Mouse (Mus musculus) activated CD4-positive, CD25-positive, alpha-beta regulatory T cell, adult 4 months (primary cell): ENCODE data around the gene Tmcc3. TPM values are rescaled to one million over a fixed set of nuclear protein-coding genes. Genes with fewer than 3 reads are reported as not detected.

ENCODE experiments used
- ATAC-seq: one replicate; pipeline ENCODE4 v1.8.0; 2017
- polyA plus RNA-seq, 2 experiments: library from polyadenylated mRNA; unstranded; fragments of 100-300 nt; shearing (Covaris generic); gene quantifications; one replicate each; pipeline ENCODE4 v1.2.1; 2017

Tmcc3 gene
- polyA plus RNA-seq, 2 experiments from 2014 or later: 0.44 to 1.8 TPM

- peak; percentile 93 for ATAC-seq
Measured at GRCm38 (mm10) chr10:94551924-94552523, 240.3 kb downstream of the Tmcc3 start.

DNA sequence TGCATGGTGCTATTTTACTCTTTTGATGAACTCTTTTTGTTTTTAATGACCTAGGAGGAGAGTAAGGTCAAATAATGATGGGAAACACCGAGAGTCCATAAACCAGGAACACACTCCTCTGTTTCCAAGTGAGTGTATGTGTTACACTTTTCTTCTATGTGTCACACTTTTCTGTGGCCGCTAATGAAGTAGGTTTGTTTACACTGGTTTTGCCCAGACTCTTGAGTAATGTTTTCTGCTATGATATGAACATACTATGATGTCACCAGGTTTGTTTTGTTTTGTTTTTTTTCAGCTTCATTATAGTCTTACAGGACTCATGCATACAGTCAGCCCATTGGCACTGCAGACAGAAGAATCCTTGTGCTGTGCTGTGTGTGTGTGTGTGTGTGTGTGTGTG lies 243.6 kb downstream of the Tmcc3 start:
- ATAC-seq: no peak

DNA sequence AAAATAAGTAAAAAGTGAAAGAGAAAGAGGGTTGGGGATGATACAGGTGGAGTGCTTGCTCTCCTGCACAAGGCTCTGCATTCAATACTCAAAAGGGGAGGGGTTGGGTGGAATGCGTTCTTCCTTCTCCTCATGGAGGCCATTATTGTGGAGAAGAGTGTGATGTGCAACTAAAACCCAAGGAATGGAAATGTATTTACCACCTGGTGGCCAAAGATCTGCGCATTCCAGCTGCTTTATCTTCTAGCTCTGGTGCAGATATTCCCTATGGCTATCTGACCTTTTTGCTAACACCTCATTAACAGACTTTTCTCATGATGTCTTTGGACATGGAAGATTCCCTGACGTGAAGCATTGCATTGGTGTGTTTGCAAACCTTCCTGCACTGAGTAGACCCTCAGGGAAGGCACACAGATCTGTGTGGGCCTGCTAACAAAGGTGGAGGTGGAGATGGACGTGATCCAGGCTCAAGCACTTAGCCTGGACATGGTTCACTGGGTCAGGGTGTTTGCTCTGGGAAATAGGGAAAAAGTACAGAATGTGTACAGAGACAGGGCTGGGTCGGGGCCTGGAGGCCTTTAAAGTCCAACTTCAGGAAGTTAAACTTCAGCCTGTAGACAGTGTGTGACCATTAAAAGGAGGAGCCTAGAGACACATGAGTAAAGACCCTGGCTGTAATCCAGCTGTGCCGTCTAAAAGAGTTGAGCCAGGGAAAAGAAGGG lies 245.8 kb downstream of the Tmcc3 start:
- ATAC-seq: no peak

DNA sequence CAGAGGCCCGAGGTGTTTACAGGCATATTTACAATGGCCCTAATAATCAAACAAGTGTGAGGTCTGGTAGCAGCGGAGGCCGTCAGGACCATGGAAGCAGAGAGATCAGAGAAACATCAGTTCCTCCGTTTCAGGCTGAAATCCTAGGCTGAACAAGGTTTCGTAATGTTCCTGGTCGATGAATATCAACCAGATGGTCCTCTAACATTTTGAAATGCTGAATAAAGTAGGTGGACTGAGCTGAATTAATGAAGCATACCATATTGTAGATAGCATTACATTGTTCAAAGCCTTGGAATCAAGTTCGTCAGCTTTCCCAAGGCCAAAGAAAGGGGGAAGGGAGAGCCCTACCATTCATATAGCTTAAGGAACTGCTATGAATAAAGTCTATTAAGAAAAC lies 247.1 kb downstream of the Tmcc3 start:
- no peak for ATAC-seq

DNA sequence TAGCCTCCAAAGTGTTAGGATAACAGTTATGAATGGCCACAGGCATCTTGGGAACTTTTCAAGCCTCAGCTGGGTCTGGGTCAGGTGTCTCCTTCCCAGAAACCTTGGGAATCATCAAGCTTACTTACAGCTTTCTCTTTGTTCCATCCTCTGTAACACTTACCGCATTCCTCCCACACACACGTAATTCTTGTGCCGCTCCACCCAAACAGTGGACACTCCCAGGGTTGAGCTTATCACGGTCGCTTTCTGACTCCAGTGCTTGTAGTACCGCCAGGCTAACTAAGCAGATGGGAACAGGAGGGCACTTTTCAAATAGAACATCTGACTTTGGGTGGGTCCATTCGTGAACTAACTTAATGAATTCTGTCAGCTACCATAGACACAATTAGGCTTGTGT lies 249.6 kb downstream of the Tmcc3 start:
- ATAC-seq: no peak

GRCm38 (mm10) chr10:94562188-94562587 lies 250.4 kb downstream of the Tmcc3 start:
- ATAC-seq: no peak

DNA sequence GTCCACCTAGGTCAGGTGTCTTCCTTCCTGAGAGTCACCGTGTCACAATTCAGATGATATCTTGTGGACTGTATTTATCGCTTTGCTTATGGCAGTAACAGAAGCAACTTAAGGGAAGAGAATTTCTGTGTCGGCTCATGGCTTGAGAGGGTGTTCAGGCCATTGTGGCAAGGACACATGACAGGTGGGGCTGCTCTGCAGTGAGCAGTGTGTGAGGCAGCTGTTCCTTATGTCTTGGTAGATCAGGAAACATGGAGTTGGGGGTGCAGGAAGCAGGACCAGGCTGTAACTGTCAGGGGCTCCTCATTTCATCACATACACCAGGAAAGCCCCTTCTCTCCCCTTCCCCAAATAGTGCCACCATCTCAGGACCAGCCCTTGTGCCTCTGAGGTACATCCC lies 251.2 kb downstream of the Tmcc3 start:
- no peak for ATAC-seq

GRCm38 (mm10) chr10:94565410-94566221 lies 253.9 kb downstream of the Tmcc3 start:
- no peak for ATAC-seq

DNA sequence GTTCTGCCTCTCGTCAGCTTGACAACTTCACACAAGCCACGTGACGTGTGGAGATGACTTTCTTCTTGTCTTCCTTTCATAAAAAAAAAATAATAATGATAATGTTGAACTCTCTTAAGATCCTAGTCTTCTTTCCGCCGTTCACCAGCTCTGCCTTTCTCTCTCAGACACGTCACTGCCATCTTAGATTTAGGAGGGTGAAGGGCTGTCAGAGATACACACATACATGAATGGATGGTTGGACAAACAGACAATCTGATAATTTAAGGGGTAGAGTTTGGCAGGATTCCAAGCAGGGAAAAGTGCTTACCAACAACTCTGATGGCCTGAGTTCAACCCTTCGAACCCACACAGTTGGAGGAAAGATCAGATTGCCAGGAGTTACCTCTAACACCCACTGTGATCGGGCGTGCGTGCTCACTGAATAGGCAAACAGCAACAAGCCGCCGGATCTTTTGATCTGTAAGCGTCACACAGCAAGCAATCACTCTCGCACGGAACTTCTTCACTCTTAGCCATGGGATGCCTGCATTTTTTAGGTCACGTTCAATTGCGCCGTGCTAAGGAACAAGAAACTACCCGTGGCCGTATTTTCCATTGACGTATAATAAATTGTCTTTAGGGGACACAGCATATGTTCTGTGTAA lies 254.6 kb downstream of the Tmcc3 start:
- no peak for ATAC-seq

- no peak for ATAC-seq
Measured at GRCm38 (mm10) chr10:94567251-94567650, 255.5 kb downstream of the Tmcc3 start.

DNA sequence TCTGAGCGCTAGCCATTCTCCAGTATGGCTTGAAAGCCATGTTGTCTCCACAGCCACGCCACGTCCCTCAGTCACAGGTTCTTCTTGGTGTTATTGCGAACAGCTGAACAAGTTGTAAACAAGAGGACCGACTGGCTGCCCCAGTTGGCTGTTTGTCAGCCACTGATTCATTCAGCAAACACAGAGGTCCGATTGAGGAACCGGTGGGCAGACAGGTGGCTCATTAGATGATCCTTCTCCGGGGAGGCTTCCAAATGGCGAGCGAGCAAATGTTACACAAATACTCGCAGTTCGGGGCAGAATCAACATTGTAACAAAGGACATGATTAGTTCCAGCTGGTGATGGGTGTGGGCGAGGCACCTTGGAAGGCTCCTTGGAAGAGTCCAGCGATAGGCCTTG lies 256.2 kb downstream of the Tmcc3 start:
- ATAC-seq: no peak

- no peak for ATAC-seq
Measured at GRCm38 (mm10) chr10:94568867-94569266, 257.1 kb downstream of the Tmcc3 start.

DNA sequence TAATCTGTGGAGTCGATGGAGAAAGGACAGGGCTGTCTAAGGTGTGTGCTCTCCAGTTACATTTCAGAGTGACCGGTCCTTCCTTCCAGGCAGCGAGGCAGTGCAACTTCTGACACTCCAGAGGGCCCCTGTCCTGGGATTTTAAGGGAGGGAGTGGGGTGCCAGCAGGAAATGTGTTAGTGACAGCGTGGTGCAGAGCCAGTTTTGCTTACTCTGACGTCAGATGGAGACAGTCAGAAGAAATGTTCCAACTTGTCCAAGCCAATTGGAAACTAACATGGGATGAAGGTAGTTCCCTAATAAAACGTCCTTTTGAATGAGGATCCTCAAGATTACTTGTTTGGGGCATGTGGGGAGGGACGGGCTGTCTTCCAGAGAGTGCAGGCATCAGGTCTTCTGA lies 258.0 kb downstream of the Tmcc3 start:
- ATAC-seq: no peak

GRCm38 (mm10) chr10:94571927-94572620 lies 260.3 kb downstream of the Tmcc3 start:
- ATAC-seq: no peak

DNA sequence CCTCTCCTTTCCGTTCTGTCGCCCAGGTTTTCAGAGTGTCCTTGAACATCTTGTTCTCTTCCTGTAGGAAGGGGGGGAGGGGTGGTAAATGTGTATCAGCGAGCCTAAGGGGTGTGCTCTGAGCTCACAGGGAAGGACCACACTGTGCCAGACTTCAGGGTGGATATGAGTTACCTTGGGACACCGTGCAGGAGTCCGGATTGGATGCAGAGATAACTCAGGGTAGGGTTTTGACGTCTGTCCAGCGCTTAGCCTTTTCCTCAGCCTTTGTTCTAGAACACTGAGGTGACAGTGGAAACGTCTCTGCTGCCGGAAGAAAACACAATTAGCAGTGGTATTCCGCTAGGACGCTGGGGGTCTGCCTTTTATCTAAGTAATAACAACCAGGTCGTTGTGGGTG lies 261.0 kb downstream of the Tmcc3 start:
- no peak for ATAC-seq

DNA sequence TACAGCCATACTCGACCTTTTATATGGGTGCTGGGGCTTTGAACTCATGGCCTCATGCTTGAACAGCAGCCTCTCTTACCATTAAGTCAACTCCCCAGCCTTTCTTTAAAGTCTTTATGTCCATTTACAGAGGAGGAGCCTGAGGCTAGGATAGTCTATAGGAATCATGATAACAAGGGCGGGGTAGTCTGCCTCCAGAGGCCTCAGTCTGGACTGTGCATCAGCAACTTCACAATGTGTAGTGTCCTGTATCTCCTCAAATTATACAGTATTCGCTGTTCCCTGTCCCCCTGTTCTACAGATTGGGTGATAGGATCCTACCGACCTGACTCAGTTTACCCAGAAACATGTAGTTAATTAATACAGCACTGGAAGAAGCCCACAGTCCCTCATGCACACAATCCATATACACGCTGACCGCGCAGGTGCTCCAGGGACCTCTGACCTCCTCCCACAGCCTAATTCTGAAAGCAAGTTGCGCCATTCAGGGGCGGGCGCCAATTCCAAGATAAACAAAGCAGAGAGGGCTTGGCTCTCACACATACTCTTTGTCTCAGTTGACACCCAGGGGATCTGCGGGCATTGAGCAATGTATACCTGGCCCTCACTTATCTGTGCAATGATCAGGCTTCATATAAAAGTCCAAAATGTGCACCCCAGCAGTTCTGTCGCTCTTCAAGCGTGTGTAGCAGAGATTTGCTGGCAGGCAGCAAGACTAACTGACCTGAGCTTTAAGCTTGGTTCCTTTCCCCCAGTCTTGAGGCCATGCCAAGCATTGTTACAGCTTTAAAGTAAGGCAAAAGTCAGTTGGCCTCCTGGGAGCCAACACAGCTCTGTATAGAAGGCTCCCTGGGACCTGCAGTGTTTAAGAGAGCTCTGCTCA lies 262.9 kb downstream of the Tmcc3 start:
- no peak for ATAC-seq

DNA sequence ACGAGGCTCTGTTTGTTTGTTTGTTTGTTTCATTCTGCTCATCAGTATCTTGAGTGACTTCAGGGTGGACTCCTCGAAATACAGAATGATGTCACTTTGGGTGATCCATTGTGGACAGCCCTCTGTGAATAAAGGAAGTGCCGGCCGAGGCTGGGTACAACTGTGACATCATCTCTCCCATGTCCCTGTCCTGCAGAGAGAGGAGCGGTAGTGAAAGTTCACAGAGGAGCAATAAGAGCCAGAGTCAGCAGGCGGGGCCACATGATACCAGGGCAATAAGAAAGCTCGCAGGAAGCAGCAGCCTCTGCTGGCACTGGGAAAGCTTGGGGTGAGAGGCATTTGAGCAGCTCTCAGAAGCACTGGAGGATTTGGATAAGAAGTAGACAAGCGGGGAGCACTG lies 264.2 kb downstream of the Tmcc3 start:
- ATAC-seq: no peak

- no peak for ATAC-seq
Measured at GRCm38 (mm10) chr10:94578870-94579269, 267.1 kb downstream of the Tmcc3 start.

DNA sequence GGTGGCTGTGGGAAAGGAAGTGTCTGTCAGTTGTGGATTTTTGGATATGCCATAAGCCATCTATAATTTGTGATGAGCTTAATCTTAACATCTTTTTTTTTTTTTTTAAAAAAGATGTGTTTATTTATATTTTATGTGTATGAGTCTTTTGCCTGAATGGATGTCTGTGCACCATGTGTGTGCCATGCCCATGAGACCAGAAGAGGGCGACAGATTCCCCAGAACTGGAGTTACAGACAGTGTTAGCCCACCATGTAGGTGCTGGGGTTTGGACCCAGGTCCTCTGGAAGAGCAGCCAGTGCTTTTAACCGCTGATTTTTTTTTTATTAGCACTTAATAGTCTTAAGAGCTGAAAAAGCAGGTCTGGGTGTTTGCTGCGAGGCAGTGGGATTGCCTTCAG lies 269.6 kb downstream of the Tmcc3 start:
- ATAC-seq: no peak

GRCm38 (mm10) chr10:94583714-94584113 lies 272.0 kb downstream of the Tmcc3 start:
- no peak for ATAC-seq

DNA sequence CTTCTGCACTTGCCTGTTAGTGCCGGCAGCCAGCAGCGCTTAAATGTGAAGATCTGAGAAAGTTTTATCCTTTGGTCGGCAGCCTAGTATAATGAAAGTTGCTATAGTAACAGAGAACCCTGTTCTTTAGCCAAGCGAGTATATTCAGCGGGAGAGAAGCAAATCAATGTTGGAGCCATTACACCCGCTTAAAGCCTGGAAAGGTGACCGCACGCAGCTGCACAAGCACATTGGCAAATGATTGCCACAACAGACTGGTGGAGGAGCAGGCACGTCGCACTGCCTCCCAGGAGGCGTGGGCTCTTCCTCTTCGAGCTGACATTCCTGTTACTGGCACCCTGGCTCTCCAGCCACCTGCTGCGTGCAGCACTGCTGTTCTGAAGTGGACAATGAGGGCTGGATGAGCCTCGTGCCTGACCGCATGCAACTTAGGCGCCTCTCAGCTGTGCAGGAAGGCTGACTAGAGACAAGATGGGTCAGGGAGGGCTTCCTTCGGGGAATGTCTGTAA lies 273.2 kb downstream of the Tmcc3 start:
- ATAC-seq: no peak
